Mouse (Mus musculus) layer of hippocampus, adult 9-11 months (tissue): ENCODE results near the gene 2310061N02Rik.
"Not testable (repeated sequence)": the region's sequence is repeated elsewhere in the genome, so short reads cannot be mapped to it uniquely, and the experiment has no call there.

ENCODE experiments used
- DNase-seq: peaks from one replicate; pipeline ENCODE4 v3.0.0; 2022

The 2310061N02Rik gene

GRCm38 (mm10) chr16:88707496-88708012 lies at the start of gene 2310061N02Rik:
Gene 2310061N02Rik (minus strand): TSS chr16:88707962.
- no peak for DNase-seq

GRCm38 (mm10) chr16:88751535-88751934 lies 43.8 kb upstream of the 2310061N02Rik start, which contains the start of gene Krtap13:
Gene Krtap13 (minus strand): TSS chr16:88751635.
- not testable (repeated sequence) for DNase-seq

DNA sequence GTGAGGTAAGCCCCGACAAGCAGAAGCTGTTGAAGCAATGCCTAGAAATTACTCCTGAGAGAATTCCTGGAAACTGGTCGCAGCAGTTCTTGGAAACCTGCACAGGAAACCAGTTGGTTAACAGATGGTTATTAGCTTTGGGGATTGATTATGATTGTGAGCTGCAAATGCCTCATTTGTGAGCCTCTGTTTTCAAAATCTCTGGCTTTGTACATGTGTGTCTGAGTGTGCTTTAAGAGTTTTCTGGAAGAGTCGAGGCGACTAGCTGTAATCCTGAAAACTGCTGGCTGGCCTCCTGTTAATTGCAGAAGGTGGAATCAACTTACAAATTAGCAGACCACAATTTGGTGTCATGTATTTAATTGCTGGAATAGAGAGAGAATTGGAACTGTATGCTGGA lies 40.2 kb upstream of the 2310061N02Rik start:
- DNase-seq = no peak

DNA sequence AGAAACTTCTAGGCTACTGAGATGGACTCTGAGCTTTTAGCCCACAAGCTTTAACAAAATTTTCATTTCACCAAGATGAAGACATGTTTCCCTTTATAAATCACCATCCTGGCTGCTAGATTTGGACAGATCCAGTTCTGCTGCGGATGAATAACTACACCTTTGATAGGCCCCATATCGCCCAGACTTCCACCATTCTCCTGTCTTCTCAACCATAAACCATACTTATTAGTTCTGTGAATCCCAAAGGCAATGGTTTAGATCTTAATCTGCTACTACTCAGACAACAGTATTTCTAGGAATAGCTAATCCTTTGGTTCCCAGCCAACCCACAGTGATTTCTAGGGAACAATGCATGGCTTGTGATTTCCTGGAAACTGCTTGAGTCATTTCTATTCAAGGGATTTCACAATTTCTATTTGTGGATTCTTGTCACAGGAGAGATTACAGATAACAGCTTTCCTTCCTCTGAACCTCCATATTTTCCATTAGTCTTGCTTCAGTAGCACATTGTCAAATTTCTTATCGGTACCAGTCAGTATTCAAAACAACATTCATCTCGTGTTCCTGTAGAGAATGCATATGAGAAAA lies 37.1 kb upstream of the 2310061N02Rik start:
- no peak for DNase-seq

DNA sequence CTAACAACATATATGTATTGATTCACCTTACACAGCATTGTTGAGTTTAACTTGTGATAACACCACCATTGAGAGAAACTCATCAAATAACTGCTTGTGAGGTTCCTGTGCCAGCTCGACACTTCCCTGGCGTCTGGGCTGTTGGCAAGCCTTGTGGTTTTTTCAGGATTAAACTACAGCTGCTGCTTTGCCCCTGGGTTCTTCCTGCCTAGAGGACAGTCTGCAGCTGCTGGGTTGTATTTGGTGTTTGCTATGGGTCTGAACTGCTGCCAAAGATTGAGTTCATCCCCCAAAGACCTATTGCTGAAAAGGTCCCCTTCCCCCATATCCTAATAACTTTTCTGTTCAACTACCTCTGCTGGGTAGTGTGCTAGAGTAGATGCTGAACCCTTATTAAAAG lies 27.6 kb upstream of the 2310061N02Rik start:
- DNase-seq = no peak

GRCm38 (mm10) chr16:88728812-88729275 lies 21.1 kb upstream of the 2310061N02Rik start, which contains the start of gene Krtap13-1:
Gene Krtap13-1 (plus strand): TSS chr16:88728862.
- peak; percentile 6 for DNase-seq

DNA sequence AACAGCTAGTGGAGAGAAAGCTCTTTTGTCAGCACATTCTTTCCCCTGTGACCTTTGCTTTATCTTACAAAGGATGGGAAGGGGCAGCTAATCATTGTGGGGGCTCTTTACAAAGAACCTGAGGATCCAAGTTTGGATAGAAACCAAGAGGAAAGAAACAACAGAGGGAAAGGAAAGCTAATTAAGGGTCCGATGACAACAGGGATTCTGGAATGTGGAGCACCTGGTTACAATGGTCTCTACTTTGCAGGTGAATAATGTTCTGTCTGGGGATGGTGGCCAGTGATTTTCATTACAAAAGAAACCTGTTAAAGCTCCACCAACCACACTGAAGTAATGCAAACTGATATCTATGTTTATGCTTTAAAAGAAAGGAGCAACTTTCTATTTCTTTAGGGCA lies 12.3 kb upstream of the 2310061N02Rik start:
- DNase-seq = no peak

- no peak for DNase-seq
Measured at GRCm38 (mm10) chr16:88716549-88716948, 8.8 kb upstream of the 2310061N02Rik start.

DNA sequence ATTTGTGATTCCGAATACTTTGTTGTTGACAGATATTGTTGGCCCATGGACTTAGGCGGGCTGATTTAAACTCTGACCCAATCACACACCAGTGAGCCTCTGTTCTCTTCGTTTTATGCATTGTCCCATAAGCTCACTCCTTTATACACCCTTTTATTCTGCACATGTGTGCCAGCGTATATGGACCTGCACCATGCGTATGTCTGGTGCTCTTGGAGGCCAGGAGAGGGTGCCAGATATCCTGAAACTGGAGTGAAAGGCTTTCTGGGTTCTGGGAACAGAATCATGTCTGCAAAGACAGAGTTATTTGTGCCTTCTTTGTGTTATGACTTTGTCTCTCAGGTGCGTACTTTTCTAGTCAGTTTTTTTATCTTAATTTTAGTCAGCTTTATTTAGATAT lies 3.5 kb upstream of the 2310061N02Rik start:
- DNase-seq = no peak

DNA sequence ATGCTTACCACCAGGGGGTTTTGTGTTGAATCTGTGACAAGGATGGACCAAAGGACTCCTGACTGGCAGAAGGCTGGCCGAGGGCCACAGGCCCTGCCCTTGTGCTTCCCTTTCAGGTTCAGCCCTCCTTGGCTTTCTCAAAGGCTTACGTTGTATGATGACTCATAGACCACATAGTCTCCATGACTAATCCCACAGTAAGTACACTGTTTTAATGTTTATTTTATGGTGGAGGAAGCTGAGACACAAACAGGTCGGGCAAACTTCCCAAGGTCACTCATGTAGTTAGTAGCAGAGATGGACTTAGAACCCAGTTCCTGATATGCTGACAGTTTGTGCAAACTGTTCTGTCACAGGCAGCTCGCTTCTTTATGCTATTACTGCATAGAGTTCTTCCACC lies 3.0 kb upstream of the 2310061N02Rik start:
- DNase-seq = no peak

DNA sequence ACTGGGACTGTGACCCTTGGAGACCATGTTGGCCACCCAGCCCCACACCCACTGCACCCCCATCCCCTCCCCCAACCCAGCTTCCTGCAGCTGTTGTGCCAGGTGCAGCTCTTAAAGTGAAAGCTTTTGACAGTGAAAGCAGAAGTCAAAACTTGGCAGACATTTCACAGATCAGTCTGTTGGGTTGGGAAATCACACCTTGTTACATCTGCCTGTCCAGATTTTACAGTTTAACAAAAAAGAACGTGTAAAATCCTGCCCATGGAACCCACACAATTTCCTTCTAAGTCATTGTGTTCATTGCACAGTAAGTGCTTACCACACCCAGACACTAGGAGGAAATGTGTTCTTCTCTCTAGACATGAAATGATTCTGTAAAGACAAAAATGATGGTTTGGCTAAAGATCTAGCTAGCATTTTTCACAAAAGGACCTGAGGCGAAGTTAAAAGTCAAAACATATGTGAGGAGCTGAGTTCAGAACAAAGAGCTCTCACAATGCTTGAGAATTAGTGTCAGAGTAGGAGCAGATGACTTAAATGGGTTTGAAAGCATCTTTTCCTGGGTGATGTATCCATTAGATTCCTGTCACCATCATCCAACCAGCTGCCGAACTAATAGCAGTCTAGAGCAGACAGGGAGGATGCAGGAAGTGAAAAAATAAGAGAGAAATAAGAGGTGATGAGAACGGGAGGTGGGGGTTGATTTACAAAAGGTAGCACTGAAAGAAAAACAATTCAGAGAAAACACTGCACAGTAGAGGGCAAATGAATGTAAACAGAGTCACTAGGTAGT lies 6.5 kb downstream of the 2310061N02Rik start:
- no peak for DNase-seq

DNA sequence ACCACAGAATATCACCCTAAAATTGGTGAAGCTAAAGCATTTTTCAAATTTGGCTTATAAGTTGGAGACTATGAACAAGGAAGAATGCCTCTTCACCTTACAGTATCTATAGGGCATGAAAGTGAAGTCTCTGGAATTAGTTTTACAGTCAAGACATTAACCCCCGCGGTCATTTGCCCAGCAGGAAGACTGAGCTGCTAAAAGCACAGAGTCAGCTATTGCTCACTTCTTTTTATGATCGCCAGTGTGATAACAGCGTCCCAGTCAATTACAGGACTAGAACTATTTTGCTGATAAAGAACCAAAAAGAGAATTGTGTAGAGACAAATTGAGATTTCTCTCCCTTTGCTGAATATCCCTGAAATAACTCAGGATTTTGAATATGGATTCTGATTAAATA lies 11.5 kb downstream of the 2310061N02Rik start:
- DNase-seq = no peak

DNA sequence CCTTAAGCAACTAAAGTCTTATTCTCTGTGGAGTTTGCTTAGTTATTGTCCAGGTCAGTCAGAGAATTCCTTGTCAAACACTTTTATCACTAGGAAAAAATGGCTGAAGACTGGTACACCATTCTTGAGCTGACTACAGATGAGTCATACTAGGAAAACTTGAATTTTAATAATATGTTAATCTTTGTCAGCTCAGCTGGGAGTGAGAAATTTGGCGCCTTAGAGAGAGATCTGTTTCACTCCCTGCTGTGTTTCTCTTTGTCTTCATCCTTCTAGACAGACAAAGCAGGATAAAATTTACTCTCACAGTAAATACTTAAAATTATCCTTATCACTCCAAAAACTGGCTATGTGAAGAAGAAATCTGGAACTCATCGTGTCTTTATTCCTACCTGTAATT lies 26.5 kb downstream of the 2310061N02Rik start:
- no peak for DNase-seq

GRCm38 (mm10) chr16:88679099-88679498 lies 28.7 kb downstream of the 2310061N02Rik start:
- no peak for DNase-seq

DNA sequence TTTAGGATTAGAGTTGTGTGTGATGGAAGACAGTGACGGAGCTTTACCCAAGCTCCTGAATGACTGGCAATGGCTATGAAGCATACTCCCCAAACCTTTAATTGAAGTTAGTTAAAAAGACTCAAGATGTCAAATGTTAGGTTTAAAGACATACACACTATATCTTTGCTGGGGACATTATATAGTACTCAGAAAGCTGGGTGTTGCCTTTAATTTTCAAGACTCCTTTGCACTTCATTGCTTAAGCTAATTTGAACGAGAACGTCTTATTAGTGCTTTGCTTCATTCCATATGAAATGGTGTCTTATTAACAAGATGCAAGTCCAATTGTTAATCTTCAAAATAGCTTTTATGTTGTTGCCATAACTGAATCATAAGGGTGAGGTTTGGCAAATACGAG lies 36.2 kb downstream of the 2310061N02Rik start, which contains the start of gene Krtap27-1:
TSS of gene Krtap27-1 (minus strand) at position 101 of the 400 bp plus-strand sequence.
- no peak for DNase-seq

- DNase-seq = no peak
Measured at GRCm38 (mm10) chr16:88657426-88657825, 50.3 kb downstream of the 2310061N02Rik start.
